Mouse (Mus musculus) megakaryocyte, embryonic 14.5 days (primary cell): ENCODE measurements around the gene Olfr666. TPM values are rescaled to one million over a fixed set of nuclear protein-coding genes. Genes with fewer than 3 reads are reported as not detected.
"Not testable (repeated sequence)": the region's sequence is repeated elsewhere in the genome, so short reads cannot be mapped to it uniquely, and the experiment has no call there.

Source experiments
- H3K27me3 ChIP-seq: replicated peaks from 2 replicates; pipeline ENCODE3; 2012; ENCODE audit warnings: inconsistent platforms
- H3K36me3 ChIP-seq: replicated peaks from 2 replicates; pipeline ENCODE3; 2012; ENCODE audit warnings: low read length, inconsistent platforms, mixed read lengths
- H3K4me1 ChIP-seq: 2 replicates; pipeline ENCODE4 v1.6.1; 2012; ENCODE audit warnings: inconsistent platforms
- H3K4me3 ChIP-seq: replicated peaks from 2 replicates; pipeline ENCODE3; 2012; ENCODE audit warnings: moderate library complexity, mild to moderate bottlenecking, inconsistent platforms
- H3K9me3 ChIP-seq: 2 replicates; pipeline ENCODE4 v1.6.1; 2012; ENCODE audit warnings: inconsistent platforms
- FLI1 ChIP-seq: IDR thresholded peaks from 2 replicates; pipeline ENCODE4 v1.6.1; 2012; ENCODE audit warnings: low read length, inconsistent platforms, mixed read lengths
- GATA1 ChIP-seq: IDR thresholded peaks from 3 replicates; pipeline ENCODE4 v1.6.1; 2012; ENCODE audit warnings: mixed read lengths, low read length, inconsistent platforms, borderline replicate concordance
- polyA plus RNA-seq: library from polyadenylated mRNA; stranded (reverse); fragments of >175 nt; gene quantifications from 2 replicates; pipeline ENCODE4 v1.2.3, GENCODE M21; 2012; ENCODE audit warnings: low replicate concordance; ENCODE audit not compliant: insufficient read depth

Olfr666 gene
- polyA plus RNA-seq = not detected in 2 replicates

- TF ChIP-seq GATA1 (no peak), FLI1 (no peak)
- Histone ChIP-seq H3K4me1 (no peaks in the 10 kb centered on the region), H3K9me3 (0 out of 2 replicates have a peak, but pooled peaks cover 2% of the 10 kb centered on the region), H3K36me3 (no peaks in the 10 kb centered on the region), H3K4me3 (no peak within 1 kb of the TSS), H3K27me3 (no peaks in the 10 kb centered on the region)
Observed at GRCm38 (mm10) chr7:104895852-104896251, at the start of gene Olfr666. TSS of gene Olfr666 (minus strand) at chr7:104895952.

GRCm38 (mm10) chr7:104933940-104934339 lies 38.2 kb upstream of the Olfr666 start, which contains the start of gene Olfr669:
TSS of gene Olfr669 (plus strand) at chr7:104934240.
- H3K27me3 ChIP-seq = no peaks in the 10 kb centered on the region
- H3K4me1 ChIP-seq = no peaks in the 10 kb centered on the region
- H3K4me3 ChIP-seq = no peak within 1 kb of the TSS
- no peak for TF ChIP-seq FLI1
- no peak for TF ChIP-seq GATA1
- no peaks in the 10 kb centered on the region for H3K36me3 ChIP-seq
- peaks cover 8% of the 10 kb centered on the region; the same call in 1 of the 2 replicates for H3K9me3 ChIP-seq

- Histone ChIP-seq H3K27me3 (no peaks in the 10 kb centered on the region), H3K4me1 (no peaks in the 10 kb centered on the region), H3K36me3 (no peaks in the 10 kb centered on the region), H3K4me3 (no peak within 1 kb of the TSS), H3K9me3 (peaks cover 8% of the 10 kb centered on the region; the same call in 1 of the 2 replicates)
- TF ChIP-seq GATA1 (no peak), FLI1 (no peak)
Observed at GRCm38 (mm10) chr7:104927957-104928356, 32.2 kb upstream of the Olfr666 start, which contains the start of gene Olfr668. TSS of gene Olfr668 (minus strand) at chr7:104928057.

- no peak for TF ChIP-seq GATA1
- no peak for TF ChIP-seq FLI1
- H3K36me3 ChIP-seq = no peaks in the 10 kb centered on the region
- no peaks in the 10 kb centered on the region for H3K4me1 ChIP-seq
- H3K9me3 ChIP-seq = peaks cover 4% of the 10 kb centered on the region; the same call in 1 of the 2 replicates
- H3K4me3 ChIP-seq = no peak within 1 kb of the TSS
- no peaks in the 10 kb centered on the region for H3K27me3 ChIP-seq
Observed at GRCm38 (mm10) chr7:104921382-104921781, 25.6 kb upstream of the Olfr666 start, which contains the start of gene Olfr667. TSS of gene Olfr667 (minus strand) at chr7:104921482.

- TF ChIP-seq FLI1 (no peak), GATA1 (no peak)
- Histone ChIP-seq H3K27me3 (no peaks in the 10 kb centered on the region), H3K4me3 (no peak within 1 kb of the TSS), H3K36me3 (no peaks in the 10 kb centered on the region), H3K9me3 (no peaks in the 10 kb centered on the region), H3K4me1 (no peaks in the 10 kb centered on the region)
Observed at GRCm38 (mm10) chr7:104877731-104878130, 18.0 kb downstream of the Olfr666 start, which contains the start of gene Olfr665. TSS of gene Olfr665 (plus strand) at chr7:104878031.

- no peaks in the 10 kb centered on the region for H3K36me3 ChIP-seq
- no peaks in the 10 kb centered on the region for H3K27me3 ChIP-seq
- peaks cover 29% of the 10 kb centered on the region for H3K9me3 ChIP-seq
- TF ChIP-seq GATA1 (no peak), FLI1 (no peak)
- H3K4me1 ChIP-seq = no peaks in the 10 kb centered on the region
- no peak overlapping the region for H3K4me3 ChIP-seq
Observed at GRCm38 (mm10) chr7:104861381-104861780, 34.4 kb downstream of the Olfr666 start.

- no peaks in the 10 kb centered on the region for H3K27me3 ChIP-seq
- H3K4me3 ChIP-seq = no peak overlapping the region
- no peaks in the 10 kb centered on the region for H3K36me3 ChIP-seq
- no peak for TF ChIP-seq FLI1
- no peak for TF ChIP-seq GATA1
- peaks cover 31% of the 10 kb centered on the region for H3K9me3 ChIP-seq
- no peaks in the 10 kb centered on the region for H3K4me1 ChIP-seq
Observed at GRCm38 (mm10) chr7:104857683-104858082, 38.1 kb downstream of the Olfr666 start.

- not testable (repeated sequence) for H3K4me3 ChIP-seq, H3K36me3 ChIP-seq, H3K4me1 ChIP-seq, H3K27me3 ChIP-seq
- H3K9me3 ChIP-seq = peaks cover 30% of the 10 kb centered on the region
Observed at GRCm38 (mm10) chr7:104856709-104857108, 39.0 kb downstream of the Olfr666 start, which contains the start of gene Usp17la. TSS of gene Usp17la (plus strand) at chr7:104857009.

- no peak for TF ChIP-seq FLI1
- TF ChIP-seq GATA1 = no peak
Observed at GRCm38 (mm10) chr7:104855248-104855750, 40.5 kb downstream of the Olfr666 start.

GRCm38 (mm10) chr7:104851546-104851945 lies 44.2 kb downstream of the Olfr666 start:
- not testable (repeated sequence) for H3K27me3 ChIP-seq, H3K4me1 ChIP-seq, H3K4me3 ChIP-seq, H3K9me3 ChIP-seq, H3K36me3 ChIP-seq

More at GRCm38 (mm10) chr7:104855248-104855750, 40.5 kb downstream of the Olfr666 start:
- H3K4me1 ChIP-seq = no peaks in the 10 kb centered on the region
- H3K36me3 ChIP-seq = no peaks in the 10 kb centered on the region
- H3K27me3 ChIP-seq = no peaks in the 10 kb centered on the region
- H3K4me3 ChIP-seq = no peak overlapping the region
- H3K9me3 ChIP-seq = peaks cover 17% of the 10 kb centered on the region
